Mouse (Mus musculus) cerebral cortex, adult 2 months (tissue): Measurements from ENCODE around the gene Ndufs4.

ENCODE experiments used
- WGBS: fragments of 180-500 bp; shearing (Covaris S2); methylation state at CpG from one replicate; pipeline ENCODE4 v1.1.7; 2018; 5-methylcytosine and 5-hydroxymethylcytosine counted together

Gene Ndufs4

GRCm38 (mm10) chr13:114388211-114388965 lies at the start of gene Ndufs4:
Gene Ndufs4, minus strand, starts transcription at chr13:114388258.
- 43% methylated on average over 13 of the region's 13 CpGs for WGBS

GRCm38 (mm10) chr13:114432491-114432890 lies 44.4 kb upstream of the Ndufs4 start:
- WGBS = 52% methylated on average over 5 of the region's 5 CpGs

GRCm38 (mm10) chr13:114425230-114425629 lies 37.2 kb upstream of the Ndufs4 start:
- WGBS = 94% methylated on average over 5 of the region's 5 CpGs

- 85% methylated on average over 8 of the region's 8 CpGs for WGBS
These were observed 32.2 kb upstream of the Ndufs4 start for GRCm38 (mm10) chr13:114420235-114420634.

- 85% methylated on average over 3 of the region's 3 CpGs for WGBS
These were observed 31.3 kb upstream of the Ndufs4 start for GRCm38 (mm10) chr13:114419364-114419763.

GRCm38 (mm10) chr13:114406866-114407265 lies 18.8 kb upstream of the Ndufs4 start:
- 38% methylated on average over 5 of the region's 5 CpGs for WGBS

- 49% methylated on average over 5 of the region's 5 CpGs for WGBS
These were observed 18.4 kb upstream of the Ndufs4 start for GRCm38 (mm10) chr13:114406424-114406823.

GRCm38 (mm10) chr13:114405100-114405715 lies 17.1 kb upstream of the Ndufs4 start:
- 77% methylated on average over 9 of the region's 9 CpGs for WGBS

GRCm38 (mm10) chr13:114398906-114399305 lies 10.8 kb upstream of the Ndufs4 start:
- WGBS = 78% methylated on average over 2 of the region's 2 CpGs

- WGBS = 63% methylated on average over 9 of the region's 9 CpGs
These were observed 9.2 kb upstream of the Ndufs4 start for GRCm38 (mm10) chr13:114397281-114397680.

GRCm38 (mm10) chr13:114396863-114397262 lies 8.8 kb upstream of the Ndufs4 start:
- 51% methylated on average over 10 of the region's 10 CpGs for WGBS

GRCm38 (mm10) chr13:114394784-114395183 lies 6.7 kb upstream of the Ndufs4 start:
- WGBS = 64% methylated on average over 2 of the region's 2 CpGs

GRCm38 (mm10) chr13:114387521-114388171 lies 412 bp downstream of the Ndufs4 start:
- WGBS = under 1% methylated on average over 37 of the region's 37 CpGs

- 2% methylated on average over 10 of the region's 10 CpGs for WGBS
These were observed 977 bp downstream of the Ndufs4 start for GRCm38 (mm10) chr13:114387074-114387487.

GRCm38 (mm10) chr13:114376511-114376910 lies 11.5 kb downstream of the Ndufs4 start:
- 90% methylated on average over 4 of the region's 4 CpGs for WGBS

- 57% methylated on average over 3 of the region's 3 CpGs for WGBS
These were observed 26.0 kb downstream of the Ndufs4 start for GRCm38 (mm10) chr13:114362086-114362485.

GRCm38 (mm10) chr13:114351321-114351946 lies 36.6 kb downstream of the Ndufs4 start:
- WGBS = 40% methylated on average over 8 of the region's 8 CpGs

- WGBS = 78% methylated on average over 13 of the region's 13 CpGs
These were observed 42.9 kb downstream of the Ndufs4 start for GRCm38 (mm10) chr13:114344979-114345712.

GRCm38 (mm10) chr13:114344220-114344973 lies 43.7 kb downstream of the Ndufs4 start:
- WGBS = 84% methylated on average over 3 of the region's 3 CpGs

- WGBS = 63% methylated on average over 8 of the region's 8 CpGs
These were observed 45.1 kb downstream of the Ndufs4 start for GRCm38 (mm10) chr13:114343001-114343400.
